Mouse (Mus musculus) liver, embryonic 15.5 days (tissue): ENCODE data around the gene Gm36028. TPM values are rescaled to one million over a fixed set of nuclear protein-coding genes. Genes with fewer than 3 reads are reported as not detected.

Experiments
- ATAC-seq: fragments of 200-750 bp; cut with Nextera tagmentation; 2 replicates; pipeline ENCODE4 v1.8.0; 2017; ENCODE audit warnings: moderate number of reproducible peaks, mild to moderate bottlenecking, moderate library complexity; ENCODE audit not compliant: insufficient read depth
- H3K27ac ChIP-seq: fragments of 300-500 bp; sonication (generic); replicated peaks from 2 replicates; pipeline ENCODE4 v1.5.1; 2015; ENCODE audit warnings: mild to moderate bottlenecking, inconsistent platforms
- H3K27me3 ChIP-seq: fragments of 300-500 bp; sonication (generic); 2 replicates; pipeline ENCODE4 v1.6.1; 2015; ENCODE audit warnings: mild to moderate bottlenecking, inconsistent platforms
- H3K36me3 ChIP-seq: fragments of 300-500 bp; sonication (generic); replicated peaks from 2 replicates; pipeline ENCODE4 v1.6.1; 2015; ENCODE audit warnings: moderate library complexity, mild to moderate bottlenecking, inconsistent platforms
- H3K4me1 ChIP-seq: fragments of 300-500 bp; sonication (generic); replicated peaks from 2 replicates; pipeline ENCODE4 v1.6.1; 2015; ENCODE audit warnings: inconsistent platforms
- H3K4me2 ChIP-seq: fragments of 300-500 bp; sonication (generic); 2 replicates; pipeline ENCODE4 v1.6.1; 2015; ENCODE audit warnings: moderate library complexity, mild to moderate bottlenecking, inconsistent platforms
- H3K4me3 ChIP-seq: fragments of 300-500 bp; sonication (generic); replicated peaks from 2 replicates; pipeline ENCODE4 v1.5.1; 2015; ENCODE audit warnings: mild to moderate bottlenecking, inconsistent platforms
- H3K9ac ChIP-seq: fragments of 300-500 bp; sonication (generic); 2 replicates; pipeline ENCODE4 v1.6.1; 2015; ENCODE audit warnings: moderate library complexity, mild to moderate bottlenecking, inconsistent platforms
- H3K9me3 ChIP-seq: fragments of 300-500 bp; sonication (generic); replicated peaks from 2 replicates; pipeline ENCODE4 v1.6.1; 2016; ENCODE audit warnings: inconsistent platforms
- WGBS: fragments of 180-500 bp; shearing (Covaris S2); methylation state at CpG from one replicate; pipeline ENCODE4 v1.1.7; 2015; ENCODE audit warnings: mixed read lengths; ENCODE audit not compliant: insufficient replicate concordance; 5-methylcytosine and 5-hydroxymethylcytosine counted together
- polyA plus RNA-seq: library from polyadenylated mRNA; unstranded; fragments of >200 nt; fragmentation: Nextera tagmentation; extraction: Ambion mirVana; gene quantifications from 2 replicates; pipeline ENCODE4 v1.2.1, GENCODE M21; 2015

The Gm36028 gene
- polyA plus RNA-seq, 1 experiment from 2014 or later = 0.09 TPM

GRCm38 (mm10) chr16:37857495-37857894 lies 3.5 kb downstream of the Gm36028 start:
- 64% methylated on average over 8 of the region's 8 CpGs for WGBS
- no peak for ATAC-seq
- no peak overlapping the region for H3K4me3 ChIP-seq

DNA sequence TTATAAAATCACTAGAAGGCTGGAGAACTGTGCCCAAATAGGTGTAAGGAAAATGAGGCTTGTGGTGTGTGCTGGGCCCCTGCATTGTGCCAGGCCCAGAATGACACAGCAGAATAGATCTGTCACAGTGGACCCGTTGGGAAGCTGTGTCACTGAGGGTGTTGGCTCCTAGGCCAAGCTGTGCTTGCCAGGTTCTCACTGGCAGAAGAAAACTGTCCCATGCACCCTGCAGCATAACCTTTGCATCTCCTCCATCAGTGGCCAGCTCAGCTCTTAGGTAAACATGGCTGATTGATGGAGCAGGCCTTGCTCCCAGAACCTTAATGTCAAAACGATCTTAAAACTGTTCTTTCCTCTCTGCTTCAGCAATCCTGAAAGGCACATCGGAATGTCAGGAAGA lies 4.6 kb downstream of the Gm36028 start:
- no peaks in the 10 kb centered on the region for H3K36me3 ChIP-seq
- H3K9me3 ChIP-seq = no peaks in the 10 kb centered on the region
- no peak overlapping the region for H3K4me3 ChIP-seq
- no peak overlapping the region for H3K27ac ChIP-seq
- ATAC-seq = no peak
- H3K4me1 ChIP-seq = peaks cover 19% of the 10 kb centered on the region
- H3K27me3 ChIP-seq = no peaks in the 10 kb centered on the region
- H3K9ac ChIP-seq = no peak overlapping the region
- no peak overlapping the region for H3K4me2 ChIP-seq
- WGBS = 29% methylated on average over 3 of the region's 3 CpGs

More at GRCm38 (mm10) chr16:37857495-37857894, 3.5 kb downstream of the Gm36028 start:
- Histone ChIP-seq H3K9ac (no peak overlapping the region), H3K27ac (no peak overlapping the region), H3K4me1 (peaks cover 16% of the 10 kb centered on the region), H3K27me3 (no peaks in the 10 kb centered on the region), H3K36me3 (no peaks in the 10 kb centered on the region), H3K4me2 (no peak overlapping the region), H3K9me3 (no peaks in the 10 kb centered on the region)

DNA sequence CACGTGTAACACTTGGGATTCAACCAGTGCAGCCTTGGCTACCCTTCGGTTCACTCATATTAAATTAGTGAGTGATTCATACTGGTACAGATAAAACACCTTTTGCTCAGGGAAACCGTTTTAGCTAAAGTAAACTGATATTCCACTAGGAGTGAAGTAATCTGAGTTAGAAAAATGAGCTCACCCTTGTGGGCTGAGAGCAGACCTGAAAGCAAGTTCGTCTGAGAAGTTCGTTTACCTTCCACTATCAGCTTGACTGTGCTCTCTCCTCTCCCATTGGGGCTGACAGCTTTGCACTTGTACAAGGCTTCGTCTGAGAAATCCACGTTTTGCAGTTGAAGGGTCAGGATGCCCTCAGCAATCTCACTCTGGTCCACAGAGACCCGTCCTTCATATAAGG lies 5.4 kb downstream of the Gm36028 start:
- no peak overlapping the region for H3K4me2 ChIP-seq
- H3K4me1 ChIP-seq = peaks cover 19% of the 10 kb centered on the region
- H3K36me3 ChIP-seq = no peaks in the 10 kb centered on the region
- no peak overlapping the region for H3K4me3 ChIP-seq
- no peak overlapping the region for H3K27ac ChIP-seq
- no peak for ATAC-seq
- H3K27me3 ChIP-seq = no peaks in the 10 kb centered on the region
- H3K9me3 ChIP-seq = no peaks in the 10 kb centered on the region
- 51% methylated on average over 8 of the region's 8 CpGs for WGBS
- H3K9ac ChIP-seq = no peak overlapping the region

- no peak overlapping the region for H3K9ac ChIP-seq
- ATAC-seq = no peak
- no peaks in the 10 kb centered on the region for H3K9me3 ChIP-seq
- H3K4me3 ChIP-seq = no peak overlapping the region
- no peak overlapping the region for H3K4me2 ChIP-seq
- H3K36me3 ChIP-seq = no peaks in the 10 kb centered on the region
- 36% methylated on average over 5 of the region's 5 CpGs for WGBS
- no peak overlapping the region for H3K27ac ChIP-seq
- peaks cover 19% of the 10 kb centered on the region for H3K4me1 ChIP-seq
- no peaks in the 10 kb centered on the region for H3K27me3 ChIP-seq
Observed at GRCm38 (mm10) chr16:37854593-37854992, 6.4 kb downstream of the Gm36028 start.

- WGBS = 71% methylated on average over 14 of the region's 14 CpGs
- no peak overlapping the region for H3K27ac ChIP-seq
Observed at GRCm38 (mm10) chr16:37854054-37854453, 6.9 kb downstream of the Gm36028 start.

GRCm38 (mm10) chr16:37853279-37853678 lies 7.7 kb downstream of the Gm36028 start:
- no peak for ATAC-seq
- Histone ChIP-seq H3K9me3 (no peaks in the 10 kb centered on the region), H3K4me2 (no peak overlapping the region), H3K27me3 (no peaks in the 10 kb centered on the region), H3K36me3 (no peaks in the 10 kb centered on the region), H3K27ac (no peak overlapping the region), H3K4me3 (no peak overlapping the region), H3K9ac (no peak overlapping the region), H3K4me1 (peaks cover 19% of the 10 kb centered on the region)
- 71% methylated on average over 9 of the region's 9 CpGs for WGBS

More at GRCm38 (mm10) chr16:37854054-37854453, 6.9 kb downstream of the Gm36028 start:
- Histone ChIP-seq H3K9ac (no peak overlapping the region), H3K27me3 (no peaks in the 10 kb centered on the region), H3K9me3 (no peaks in the 10 kb centered on the region), H3K4me3 (no peak overlapping the region), H3K4me1 (peaks cover 19% of the 10 kb centered on the region), H3K4me2 (no peak overlapping the region), H3K36me3 (no peaks in the 10 kb centered on the region)
- no peak for ATAC-seq

DNA sequence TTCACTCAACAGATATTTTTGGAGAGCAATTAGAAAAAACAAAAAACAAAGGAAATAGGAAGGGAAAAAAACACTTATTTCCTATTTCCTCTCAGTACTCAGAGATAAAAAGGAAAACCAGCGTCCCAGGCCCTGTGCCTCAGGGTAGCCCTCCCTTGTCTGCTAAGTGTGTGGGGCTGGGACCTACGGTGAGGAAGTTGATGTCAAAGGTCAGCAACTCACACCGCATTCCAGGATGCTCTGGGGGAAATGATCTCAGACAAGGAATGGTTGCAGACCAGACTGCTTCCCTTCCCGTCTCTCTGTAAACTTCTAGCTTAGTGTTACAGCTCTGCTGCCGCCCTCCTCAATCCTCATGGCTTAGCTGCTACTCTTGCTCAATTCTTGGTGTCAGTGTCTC lies 9.6 kb downstream of the Gm36028 start:
- no peak overlapping the region for H3K4me3 ChIP-seq
- H3K4me1 ChIP-seq = peaks cover 18% of the 10 kb centered on the region
- no peak overlapping the region for H3K27ac ChIP-seq
- no peak overlapping the region for H3K4me2 ChIP-seq
- 28% methylated on average over 5 of the region's 5 CpGs for WGBS
- 0 out of 2 replicates have a peak, but pooled peaks have one; percentile 49 for ATAC-seq
- no peak overlapping the region for H3K9ac ChIP-seq
- H3K27me3 ChIP-seq = no peaks in the 10 kb centered on the region
- no peaks in the 10 kb centered on the region for H3K9me3 ChIP-seq
- no peaks in the 10 kb centered on the region for H3K36me3 ChIP-seq

DNA sequence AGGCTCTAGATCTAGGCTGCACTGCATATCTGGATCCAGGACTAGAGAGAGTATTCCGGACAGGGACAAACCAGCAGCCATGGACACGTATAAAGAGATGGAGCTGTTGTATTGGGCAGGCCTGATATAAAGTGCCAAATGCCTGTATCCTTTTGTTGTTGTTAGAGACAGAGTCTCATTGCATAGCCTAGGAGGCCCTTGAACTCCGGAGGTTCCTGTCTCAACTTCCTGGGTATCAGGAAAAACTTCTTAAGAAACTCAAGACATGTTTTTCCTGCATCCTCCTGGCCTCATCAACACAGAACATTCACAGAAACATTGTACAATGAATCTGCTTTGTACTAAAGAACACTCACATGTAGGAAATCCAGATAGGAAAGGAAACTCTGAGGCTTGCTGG lies 13.9 kb downstream of the Gm36028 start:
- ATAC-seq = no peak
- 43% methylated on average over 3 of the region's 3 CpGs for WGBS
- Histone ChIP-seq H3K9me3 (no peaks in the 10 kb centered on the region), H3K27ac (no peak overlapping the region), H3K4me2 (no peak overlapping the region), H3K9ac (no peak overlapping the region), H3K27me3 (no peaks in the 10 kb centered on the region), H3K4me3 (no peak overlapping the region), H3K4me1 (0 out of 2 replicates have a peak, but pooled peaks cover 11% of the 10 kb centered on the region), H3K36me3 (no peaks in the 10 kb centered on the region)

DNA sequence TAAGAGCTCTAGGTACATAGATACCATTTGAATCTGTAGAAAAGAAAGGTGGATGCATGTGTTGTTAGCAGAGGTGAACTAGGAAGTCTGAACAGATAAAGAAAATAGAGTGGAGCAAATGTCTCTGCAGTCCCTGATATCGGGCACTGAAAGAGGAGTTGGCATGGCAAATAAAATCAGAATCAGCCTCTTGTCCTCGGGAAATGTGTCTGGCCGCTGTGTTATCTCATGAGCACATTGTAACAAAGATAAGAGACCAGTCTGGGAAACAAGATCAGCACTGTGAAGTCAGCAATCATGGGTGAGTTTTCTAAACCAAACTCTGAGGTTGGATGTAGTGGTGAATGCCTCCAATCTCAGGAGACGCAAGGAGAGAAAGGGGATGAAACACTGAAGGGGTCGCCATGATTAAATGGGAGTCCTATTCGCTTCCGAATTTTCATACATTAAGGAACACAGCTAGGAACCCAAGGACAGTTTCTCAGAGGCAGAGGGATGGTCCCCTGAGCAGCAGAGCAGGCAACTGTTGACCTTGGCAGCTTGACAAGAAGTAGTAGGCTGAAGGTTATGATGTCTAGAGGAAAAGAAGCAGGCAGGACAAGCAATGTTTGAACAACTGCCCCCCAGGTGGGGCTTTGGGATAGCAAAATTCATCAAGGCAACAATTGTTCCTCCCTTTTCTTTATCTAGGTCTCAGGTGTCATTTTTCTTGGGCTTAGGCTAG lies 15.6 kb downstream of the Gm36028 start:
- H3K36me3 ChIP-seq = no peaks in the 10 kb centered on the region
- no peaks in the 10 kb centered on the region for H3K27me3 ChIP-seq
- H3K4me3 ChIP-seq = no peak overlapping the region
- H3K27ac ChIP-seq = no peak overlapping the region
- no peak overlapping the region for H3K4me2 ChIP-seq
- no peaks in the 10 kb centered on the region for H3K9me3 ChIP-seq
- 0 out of 2 replicates have a peak, but pooled peaks cover 8% of the 10 kb centered on the region for H3K4me1 ChIP-seq
- no peak for ATAC-seq
- WGBS = 37% methylated on average over 7 of the region's 7 CpGs
- H3K9ac ChIP-seq = no peak overlapping the region

- H3K4me2 ChIP-seq = no peak overlapping the region
- H3K9ac ChIP-seq = no peak overlapping the region
- no peak for ATAC-seq
- no peak overlapping the region for H3K27ac ChIP-seq
- no peak overlapping the region for H3K4me3 ChIP-seq
- H3K9me3 ChIP-seq = no peaks in the 10 kb centered on the region
- 0 out of 2 replicates have a peak, but pooled peaks cover 8% of the 10 kb centered on the region for H3K4me1 ChIP-seq
- H3K27me3 ChIP-seq = no peaks in the 10 kb centered on the region
- 59% methylated on average over 12 of the region's 12 CpGs for WGBS
- H3K36me3 ChIP-seq = no peaks in the 10 kb centered on the region
Observed at GRCm38 (mm10) chr16:37843740-37844139, 17.2 kb downstream of the Gm36028 start.

DNA sequence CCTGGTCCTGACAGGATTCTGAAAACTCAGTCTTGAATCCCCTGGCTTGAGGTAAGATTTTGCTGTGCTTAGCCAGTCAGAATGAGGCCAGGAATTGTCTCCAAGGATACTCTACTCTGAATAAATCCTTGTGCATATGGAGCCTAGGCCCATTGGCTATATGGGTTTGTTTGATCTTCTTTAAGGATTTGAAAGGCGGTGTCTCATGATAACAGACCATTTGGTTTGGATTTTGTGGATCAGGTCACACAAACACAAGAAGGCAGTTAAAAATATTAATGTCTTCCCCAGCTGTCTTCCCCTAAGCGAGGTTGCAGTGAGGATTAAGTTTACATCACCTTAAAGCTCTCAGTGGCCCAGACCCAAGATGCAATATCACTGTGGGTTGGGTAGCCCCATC lies 18.5 kb downstream of the Gm36028 start:
- Histone ChIP-seq H3K4me3 (no peak overlapping the region), H3K4me2 (no peak overlapping the region), H3K27me3 (no peaks in the 10 kb centered on the region), H3K9me3 (no peaks in the 10 kb centered on the region), H3K9ac (no peak overlapping the region), H3K36me3 (no peaks in the 10 kb centered on the region), H3K4me1 (0 out of 2 replicates have a peak, but pooled peaks cover 8% of the 10 kb centered on the region), H3K27ac (no peak overlapping the region)
- ATAC-seq = no peak
- WGBS = 69% methylated on average over 2 of the region's 2 CpGs

GRCm38 (mm10) chr16:37837571-37837970 lies 23.4 kb downstream of the Gm36028 start:
- Histone ChIP-seq H3K36me3 (no peaks in the 10 kb centered on the region), H3K9me3 (no peaks in the 10 kb centered on the region), H3K4me2 (no peak overlapping the region), H3K27me3 (no peaks in the 10 kb centered on the region), H3K27ac (no peak overlapping the region), H3K4me3 (no peak overlapping the region), H3K9ac (no peak overlapping the region), H3K4me1 (no peaks in the 10 kb centered on the region)
- 48% methylated on average over 3 of the region's 3 CpGs for WGBS
- ATAC-seq = no peak
